Mouse (Mus musculus): ENCODE measurements around the gene Dot1l.

Dot1l gene

GRCm38 (mm10) chr10:80792175-80793032 lies 37.4 kb downstream of the Dot1l start:
- no peak for DNase-seq (ENCODE audit: extremely low read depth, low read depth)

GRCm38 (mm10) chr10:80793033-80793784 lies 38.2 kb downstream of the Dot1l start:
- DNase-seq (ENCODE audit: extremely low read depth, low read depth), result no peak

DNA sequence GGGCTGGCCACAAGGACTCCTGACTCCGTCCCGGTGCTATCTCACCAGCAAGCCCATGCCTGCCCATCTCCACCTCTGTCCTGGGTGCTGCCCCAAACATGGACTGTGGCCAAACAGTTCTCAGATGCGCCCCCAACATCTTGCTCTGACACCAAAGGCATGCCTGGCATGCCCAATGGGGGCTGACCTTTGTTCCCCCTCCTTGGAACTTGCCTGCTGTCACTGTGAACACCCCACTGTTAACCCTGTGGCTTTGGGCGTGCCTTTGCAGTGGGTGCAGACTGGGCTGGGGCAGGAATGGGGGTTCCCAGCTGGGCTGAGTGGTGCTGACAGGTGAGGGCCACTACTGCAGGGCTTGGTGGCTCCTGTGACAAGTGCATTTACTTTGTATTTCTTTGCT lies 38.8 kb downstream of the Dot1l start:
- DNase-seq (ENCODE audit: extremely low read depth, low read depth), result no peak

- no peak for DNase-seq (ENCODE audit: extremely low read depth, low read depth)
Measured at GRCm38 (mm10) chr10:80794750-80795149, 39.7 kb downstream of the Dot1l start.

GRCm38 (mm10) chr10:80796307-80796848 lies 41.4 kb downstream of the Dot1l start:
- no peak for DNase-seq (ENCODE audit: extremely low read depth, low read depth)

GRCm38 (mm10) chr10:80797186-80798149 lies 42.5 kb downstream of the Dot1l start:
- DNase-seq (ENCODE audit: extremely low read depth, low read depth), result peak; percentile 52

GRCm38 (mm10) chr10:80798150-80799006 lies 43.4 kb downstream of the Dot1l start, which contains the start of the genes Sf3a2 and Plekhj1:
Gene Sf3a2 (plus strand): TSS chr10:80798198.
Gene Plekhj1 (minus strand): TSS chr10:80798626.
- peak; percentile 89 for DNase-seq (ENCODE audit: extremely low read depth, low read depth)

- peak; percentile 21 for DNase-seq (ENCODE audit: extremely low read depth, low read depth)
Measured at GRCm38 (mm10) chr10:80799070-80799566, 44.1 kb downstream of the Dot1l start.

DNA sequence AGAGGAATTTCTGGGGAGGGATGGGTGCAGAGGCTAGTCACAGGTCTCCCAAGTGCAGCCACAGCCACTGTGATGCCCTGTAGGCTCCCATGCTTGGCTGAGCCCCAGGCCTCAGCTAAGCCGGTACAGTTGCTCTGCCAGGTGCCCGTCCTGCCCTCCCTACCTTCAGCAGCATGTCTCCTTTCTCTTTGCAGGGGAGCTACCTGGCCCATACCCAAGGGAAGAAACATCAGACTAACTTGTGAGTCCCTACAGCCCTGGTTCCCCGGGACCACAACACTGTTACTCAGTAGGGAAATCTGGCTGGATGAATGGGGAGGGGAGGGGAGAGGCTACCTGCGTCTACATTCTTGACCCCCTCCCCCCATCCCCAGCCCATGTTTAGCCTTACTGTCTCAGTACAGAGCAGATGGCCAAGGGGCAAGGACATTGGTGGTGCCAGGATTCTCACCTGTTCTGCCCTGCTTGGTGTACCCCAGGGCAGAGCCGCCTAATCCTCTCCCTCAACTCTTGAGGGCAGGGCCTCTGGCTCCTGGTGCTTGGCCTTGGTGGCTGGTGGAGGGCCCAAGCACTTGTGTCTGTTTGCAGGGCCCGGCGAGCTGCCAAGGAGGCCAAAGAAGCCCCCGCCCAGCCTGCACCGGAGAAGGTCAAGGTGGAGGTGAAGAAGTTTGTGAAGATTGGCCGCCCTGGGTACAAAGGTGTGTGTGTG lies 47.4 kb downstream of the Dot1l start:
- DNase-seq (ENCODE audit: extremely low read depth, low read depth), result no peak

GRCm38 (mm10) chr10:80802996-80803395 lies 48.0 kb downstream of the Dot1l start:
- no peak for DNase-seq (ENCODE audit: extremely low read depth, low read depth)

GRCm38 (mm10) chr10:80804340-80804739 lies 49.3 kb downstream of the Dot1l start:
- DNase-seq (ENCODE audit: extremely low read depth, low read depth), result no peak

- no peak for DNase-seq (ENCODE audit: extremely low read depth, low read depth)
Measured at GRCm38 (mm10) chr10:80804916-80805315, 49.9 kb downstream of the Dot1l start, which contains the start of gene Amh. Gene Amh (plus strand): TSS chr10:80805243.

GRCm38 (mm10) chr10:80805322-80805721 lies 50.3 kb downstream of the Dot1l start:
- DNase-seq (ENCODE audit: extremely low read depth, low read depth), result no peak

DNA sequence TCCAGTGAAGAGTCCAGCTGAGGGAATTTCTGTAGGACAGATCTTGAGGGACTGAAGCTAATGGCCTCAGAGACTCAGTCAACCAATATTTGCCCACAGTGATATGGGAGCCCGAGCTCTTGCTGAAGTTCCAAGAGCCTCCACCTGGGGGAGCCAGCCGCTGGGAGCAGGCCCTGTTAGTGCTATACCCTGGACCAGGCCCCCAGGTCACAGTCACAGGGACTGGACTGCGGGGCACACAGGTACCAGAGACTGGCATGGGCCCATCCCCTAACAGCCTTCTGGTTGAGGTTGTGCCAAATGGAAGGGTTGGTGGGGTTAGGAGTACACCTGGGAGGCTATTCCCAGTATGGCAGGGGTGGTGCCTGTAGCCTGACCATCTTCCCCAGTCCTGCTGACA lies 50.9 kb downstream of the Dot1l start:
- DNase-seq (ENCODE audit: extremely low read depth, low read depth), result peak; percentile 40

GRCm38 (mm10) chr10:80806341-80807056 lies 51.5 kb downstream of the Dot1l start:
- DNase-seq (ENCODE audit: extremely low read depth, low read depth), result no peak

- no peak for DNase-seq (ENCODE audit: extremely low read depth, low read depth)
Measured at GRCm38 (mm10) chr10:80807057-80807627, 52.1 kb downstream of the Dot1l start.

- DNase-seq (ENCODE audit: extremely low read depth, low read depth), result no peak
Measured at GRCm38 (mm10) chr10:80808099-80808984, 53.3 kb downstream of the Dot1l start.

Data from MEL-GATA-1-ER (cell line).